Mouse (Mus musculus): Measurements from ENCODE around the gene Cdkl4. TPM values are rescaled to one million over a fixed set of nuclear protein-coding genes. Genes with fewer than 3 reads are reported as not detected.

Gene Cdkl4
- polyA plus RNA-seq (2012; rRNA removed; ENCODE audit: low replicate concordance), result 0.06 TPM in 1 of 2 replicates, not detected in the other

GRCm38 (mm10) chr17:80577639-80578038 lies at the start of gene Cdkl4:
TSS of gene Cdkl4 (minus strand) at chr17:80577813.

GRCm38 (mm10) chr17:80480031-80480854 lies 97.4 kb downstream of the Cdkl4 start, which contains the start of gene Sos1:
TSS of gene Sos1 (minus strand) at chr17:80480453.

Other genes with a start within 250 kb of the Cdkl4 start
- gene Gm10190, start 204.3 kb downstream of the Cdkl4 start, polyA plus RNA-seq (2012; rRNA removed; ENCODE audit: low replicate concordance), result not detected in 2 replicates
- 0.81 and 1.3 TPM in 2 replicates for gene Sos1, start 97.4 kb downstream of the Cdkl4 start, polyA plus RNA-seq (2012; rRNA removed; ENCODE audit: low replicate concordance)
- 12.4 and 22.3 TPM in 2 replicates for gene Map4k3, start 150.7 kb upstream of the Cdkl4 start, polyA plus RNA-seq (2012; rRNA removed; ENCODE audit: low replicate concordance)

Data from duodenum, adult 2 months (tissue).